Mouse (Mus musculus) CH12.LX (cell line): ENCODE results near the gene Cenpb. TPM values are rescaled to one million over a fixed set of nuclear protein-coding genes. Genes with fewer than 3 reads are reported as not detected.

Source experiments
- DNase-seq: peaks from one replicate; pipeline ENCODE4 v3.0.0-alpha.2; 2013; ENCODE audit errors: extremely low read depth
- H3K27ac ChIP-seq: 2 replicates; pipeline ENCODE4 v1.5.1; 2012; ENCODE audit warnings: low read depth, mild to moderate bottlenecking, control low read depth, moderate library complexity; ENCODE audit not compliant: insufficient read depth
- H3K27me3 ChIP-seq: replicated peaks from 2 replicates; pipeline ENCODE3; 2012; ENCODE audit warnings: inconsistent platforms
- H3K36me3 ChIP-seq, 2 experiments: replicated peaks in 1 of 2; 2 replicates each; pipeline versions ENCODE3 to v1.6.1; 2012; ENCODE audit warnings: inconsistent platforms in 1 of 2, low read length in 1 of 2, mild to moderate bottlenecking in 1 of 2, mixed read lengths in 1 of 2, moderate library complexity in 1 of 2; ENCODE audit not compliant: control insufficient read depth in 1 of 2, insufficient read depth in 1 of 2
- H3K4me1 ChIP-seq, 2 experiments: 2 replicates each; pipeline ENCODE4 v1.6.1; 2012; ENCODE audit warnings: inconsistent platforms in 1 of 2, moderate library complexity in 1 of 2; ENCODE audit not compliant: insufficient read depth in 2 of 2, control insufficient read depth in 1 of 2
- H3K4me2 ChIP-seq: 2 replicates; pipeline ENCODE4 v1.6.1; 2012; ENCODE audit warnings: low read depth, mild to moderate bottlenecking, control low read depth; ENCODE audit not compliant: poor library complexity, insufficient read depth, severe bottlenecking
- H3K4me3 ChIP-seq, 3 experiments: fragments of 150-350 bp in 1 of 3; sonication (generic) in 1 of 3; replicated peaks in 1 of 3; 2 replicates each; pipeline versions ENCODE3 to v1.5.1; 2011 to 2012; ENCODE audit warnings: low read depth in 2 of 3, low read length in 2 of 3, mild to moderate bottlenecking in 2 of 3, moderate library complexity in 2 of 3, control low read depth in 1 of 3, improper control_type of control experiment in 1 of 3, inconsistent platforms in 1 of 3, mixed read lengths in 1 of 3; ENCODE audit not compliant: poor library complexity in 1 of 3
- H3K79me2 ChIP-seq: replicated peaks from 2 replicates; pipeline ENCODE4 v1.6.1; 2012; ENCODE audit warnings: mild to moderate bottlenecking, moderate library complexity; ENCODE audit not compliant: control insufficient read depth, poor library complexity, insufficient read depth, severe bottlenecking; ENCODE audit errors: extremely low read depth
- H3K9ac ChIP-seq: 2 replicates; pipeline ENCODE4 v1.6.1; 2012; ENCODE audit warnings: low read depth, mild to moderate bottlenecking, control low read depth, moderate library complexity; ENCODE audit not compliant: insufficient read depth
- H3K9me3 ChIP-seq: replicated peaks from 2 replicates; pipeline ENCODE3; 2012; ENCODE audit warnings: low read length, inconsistent platforms, mixed read lengths
- BHLHE40 ChIP-seq: IDR thresholded peaks from 2 replicates; pipeline ENCODE4 v1.6.1; 2011; ENCODE audit warnings: mild to moderate bottlenecking, low read depth, low read length, improper control_type of control experiment
- CHD1 ChIP-seq: IDR thresholded peaks from 2 replicates; pipeline ENCODE4 v1.6.1; 2012; ENCODE audit warnings: low read depth, low read length, improper control_type of control experiment, inconsistent platforms
- CHD2 ChIP-seq: IDR thresholded peaks from 2 replicates; pipeline ENCODE4 v1.6.1; 2011; ENCODE audit warnings: low read length, improper control_type of control experiment
- CTCF ChIP-seq, 2 experiments: IDR thresholded peaks in 1 of 2; conservative IDR thresholded peaks in 1 of 2; 2 replicates each; pipeline ENCODE4 v1.5.1; 2011 to 2012; ENCODE audit warnings: low read depth in 2 of 2, low read length in 2 of 2, improper control_type of control experiment in 1 of 2, inconsistent platforms in 1 of 2, mild to moderate bottlenecking in 1 of 2, moderate library complexity in 1 of 2
- E2F4 ChIP-seq: IDR thresholded peaks from 2 replicates; pipeline ENCODE4 v1.6.1; 2011; ENCODE audit warnings: low read depth, low read length, improper control_type of control experiment; ENCODE audit not compliant: insufficient replicate concordance
- ETS1 ChIP-seq: conservative IDR thresholded peaks from 2 replicates; pipeline ENCODE4 v1.6.1; 2012; ENCODE audit warnings: low read depth, mild to moderate bottlenecking, inconsistent platforms, low read length, improper control_type of control experiment, moderate library complexity
- HCFC1 ChIP-seq: IDR thresholded peaks from 2 replicates; pipeline ENCODE4 v1.6.1; 2012; ENCODE audit warnings: low read depth, mild to moderate bottlenecking, inconsistent platforms, low read length, improper control_type of control experiment
- IRF4 ChIP-seq: IDR thresholded peaks from 2 replicates; pipeline ENCODE4 v1.6.1; 2014; ENCODE audit warnings: low read depth, mild to moderate bottlenecking, inconsistent platforms, low read length, improper control_type of control experiment
- MAFK ChIP-seq: IDR thresholded peaks from 2 replicates; pipeline ENCODE4 v1.6.1; 2011; ENCODE audit warnings: low read length, improper control_type of control experiment; ENCODE audit not compliant: insufficient replicate concordance
- MAZ ChIP-seq: IDR thresholded peaks from 2 replicates; pipeline ENCODE4 v1.6.1; 2012; ENCODE audit warnings: low read depth, mild to moderate bottlenecking, inconsistent platforms, low read length, improper control_type of control experiment, moderate library complexity
- MEF2A ChIP-seq: IDR thresholded peaks from 2 replicates; pipeline ENCODE4 v1.6.1; 2014; ENCODE audit warnings: low read depth, mild to moderate bottlenecking, inconsistent platforms, low read length, improper control_type of control experiment, borderline replicate concordance
- MXI1 ChIP-seq: IDR thresholded peaks from 2 replicates; pipeline ENCODE4 v1.6.1; 2011; ENCODE audit warnings: mild to moderate bottlenecking, low read depth, low read length, improper control_type of control experiment
- PAX5 ChIP-seq: IDR thresholded peaks from 2 replicates; pipeline ENCODE4 v1.6.1; 2012; ENCODE audit warnings: low read length, inconsistent platforms, mixed read lengths
- POLR2A ChIP-seq: IDR thresholded peaks from 2 replicates; pipeline ENCODE4 v1.6.1; 2011; ENCODE audit warnings: low read depth, mild to moderate bottlenecking, improper control_type of control experiment, low read length
- SIN3A ChIP-seq: IDR thresholded peaks from 2 replicates; pipeline ENCODE4 v1.6.1; 2012; ENCODE audit warnings: low read length, improper control_type of control experiment, inconsistent platforms
- TBP ChIP-seq: conservative IDR thresholded peaks from 2 replicates; pipeline ENCODE4 v1.6.1; 2011; ENCODE audit warnings: low read depth, low read length, improper control_type of control experiment
- TCF12 ChIP-seq: IDR thresholded peaks from 2 replicates; pipeline ENCODE4 v1.6.1; 2014; ENCODE audit warnings: low read depth, mild to moderate bottlenecking, inconsistent platforms, low read length, improper control_type of control experiment
- UBTF ChIP-seq: IDR thresholded peaks from 2 replicates; pipeline ENCODE4 v1.6.1; 2012; ENCODE audit warnings: low read depth, mild to moderate bottlenecking, inconsistent platforms, low read length, improper control_type of control experiment, moderate library complexity
- ZKSCAN1 ChIP-seq: IDR thresholded peaks from 2 replicates; pipeline ENCODE4 v1.6.1; 2012; ENCODE audit warnings: low read depth, inconsistent platforms, low read length, improper control_type of control experiment, borderline replicate concordance
- ZNF384 ChIP-seq: IDR thresholded peaks from 2 replicates; pipeline ENCODE4 v1.6.1; 2012; ENCODE audit warnings: low read depth, low read length, improper control_type of control experiment, inconsistent platforms
- dilution Hi-C: fragments of 300-500 bp; cut with MboI; formaldehyde crosslinking; loops from 2 replicates; pipeline ENCODE4 v1.14.3; 2020; ENCODE audit warnings: low sequenced_read_pairs; ENCODE audit not compliant: extremely low pct_unique_long_range_greater_than_20kb, extremely low pct_ligation_motif_present
- in situ Hi-C: fragments of 300-500 bp; cut with MboI; formaldehyde crosslinking; loops from 3 replicates; pipeline ENCODE4 v1.14.3; 2019; ENCODE audit warnings: low sequenced_read_pairs, low pct_ligation_motif_present, low pct_unique_long_range_greater_than_20kb, mixed read lengths
- polyA plus RNA-seq: library from polyadenylated mRNA; unstranded; fragments of >175 nt; gene quantifications from 2 replicates; pipeline ENCODE4 v1.2.1, GENCODE M21; 2012; ENCODE audit warnings: low read depth; ENCODE audit not compliant: insufficient read length
- total RNA-seq, 2 experiments: library from RNA; depleted of rRNA; stranded (reverse); fragments of 300-350 nt in 1 of 2; fragments of >200 nt in 1 of 2; gene quantifications; 2 replicates each; pipeline ENCODE4 v1.2.3; 2012 to 2014

Cenpb gene
- total and polyA plus RNA-seq, 3 experiments: 18.1 to 26.6 (median 24.4) TPM

GRCm38 (mm10) chr2:131170936-131171335 lies 8.9 kb downstream of the Cenpb start:
- Histone ChIP-seq H3K9ac (no peak overlapping the region), H3K4me3 (no peak overlapping the region), H3K27me3 (no peaks in the 10 kb centered on the region), H3K9me3 (peaks cover 3% of the 10 kb centered on the region), H3K4me2 (no peak overlapping the region), H3K4me1 (peaks cover 2 to 11% of the 10 kb centered on the region in 2 experiments; a peak in 1 of 4 replicates), H3K79me2 (no peaks in the 10 kb centered on the region), H3K36me3 (peaks cover 0 to 4% of the 10 kb centered on the region in 2 experiments), H3K27ac (no peak overlapping the region)
- dilution Hi-C loops (no loop called here), in situ Hi-C loops (no loop called here)
- DNase-seq: no peak
- TF ChIP-seq MAFK (no peak), PAX5 (no peak), TCF12 (no peak), UBTF (no peak), BHLHE40 (no peak), MXI1 (no peak), CTCF (conservative IDR thresholded peaks at IDR 0.05 in 1 of 2, IDR thresholded peaks at IDR 0.05 in 1 of 2; ENCODE audit: low read depth in 2 of 2, low read length in 2 of 2) (no peak), HCFC1 (no peak), TBP (no peak), SIN3A (no peak), ZKSCAN1 (no peak), POLR2A (no peak)

GRCm38 (mm10) chr2:131168914-131169313 lies 11.0 kb downstream of the Cenpb start:
- in situ Hi-C loops: no loop called here
- Histone ChIP-seq H3K27ac (no peak overlapping the region), H3K4me1 (peaks cover 0 to 7% of the 10 kb centered on the region in 2 experiments; a peak in 1 of 4 replicates), H3K9me3 (peaks cover 13% of the 10 kb centered on the region), H3K79me2 (no peaks in the 10 kb centered on the region), H3K9ac (no peak overlapping the region), H3K36me3 (peaks cover 0 to 4% of the 10 kb centered on the region in 2 experiments), H3K4me2 (no peak overlapping the region), H3K27me3 (no peaks in the 10 kb centered on the region), H3K4me3 (no peak overlapping the region)
- dilution Hi-C loops: no loop called here
- TF ChIP-seq MAZ (no peak), MEF2A (no peak), POLR2A (no peak), CHD2 (no peak), UBTF (no peak), ZNF384 (no peak), TCF12 (no peak), CTCF (conservative IDR thresholded peaks at IDR 0.05 in 1 of 2, IDR thresholded peaks at IDR 0.05 in 1 of 2; ENCODE audit: low read depth in 2 of 2, low read length in 2 of 2) (no peak), TBP (no peak), ETS1 (no peak), IRF4 (no peak), E2F4 (no peak), CHD1 (no peak)
- no peak for DNase-seq
